Mouse (Mus musculus): ENCODE measurements at regions not wholly inside any gene's neighbourhood (a gene's known extent, or its start where the extent isn't known, plus 50 kb on each side); places are given as distances from the start of the nearest gene placed in this dataset.

- POLR2A ChIA-PET = no interaction called here
- DNase-seq (ENCODE audit: low read depth, low spot score) (no peak), ATAC-seq (no peak)
- H3K27me3 ChIP-seq = peaks cover 8% of the 10 kb centered on the region
- CTCF ChIA-PET = interaction anchor here (1.7 kb wide), 1 partner anchor 17 kb away, joined by 4 read pairs; no protein-coding TSS in a partner anchor
- TF ChIP-seq CTCF (IDR thresholded peaks at IDR 0.05) = no peak
- in situ Hi-C loops (cut with MboI; ENCODE audit: low pct_unique_long_range_greater_than_20kb) = no loop called here
Measured at GRCm38 (mm10) chr15:11612416-11612815, 213.0 kb upstream of the Tars start.

- ChIA-PET CTCF (no interaction called here), POLR2A (no interaction called here)
- TF ChIP-seq CTCF (IDR thresholded peaks at IDR 0.05) = no peak
- no peak for ATAC-seq
- no peak for DNase-seq (ENCODE audit: low read depth, low spot score)
- peaks cover 8% of the 10 kb centered on the region for H3K27me3 ChIP-seq
- in situ Hi-C loops (cut with MboI; ENCODE audit: low pct_unique_long_range_greater_than_20kb) = no loop called here
Measured at GRCm38 (mm10) chr15:11610043-11610670, 210.7 kb upstream of the Tars start.

GRCm38 (mm10) chr15:11607489-11607888 is 208.0 kb upstream of the Tars start:
- DNase-seq (ENCODE audit: low read depth, low spot score) = no peak
- no peak for ATAC-seq
- ChIA-PET CTCF (no interaction called here), POLR2A (no interaction called here)
- peaks cover 10% of the 10 kb centered on the region for H3K27me3 ChIP-seq
- in situ Hi-C loops (cut with MboI; ENCODE audit: low pct_unique_long_range_greater_than_20kb) = no loop called here
- TF ChIP-seq CTCF (IDR thresholded peaks at IDR 0.05) = no peak

GRCm38 (mm10) chr15:11605677-11606076 is 206.2 kb upstream of the Tars start:
- TF ChIP-seq CTCF (IDR thresholded peaks at IDR 0.05) = no peak
- ChIA-PET CTCF (interaction anchor here (0.7 kb wide), 1 partner anchor 11 kb away, joined by 3 read pairs; no protein-coding TSS in a partner anchor), POLR2A (no interaction called here)
- no peak for DNase-seq (ENCODE audit: low read depth, low spot score)
- peaks cover 10% of the 10 kb centered on the region for H3K27me3 ChIP-seq
- in situ Hi-C loops (cut with MboI; ENCODE audit: low pct_unique_long_range_greater_than_20kb) = no loop called here
- ATAC-seq = no peak

GRCm38 (mm10) chr15:11597021-11597420 is 197.6 kb upstream of the Tars start:
- TF ChIP-seq CTCF (IDR thresholded peaks at IDR 0.05) = no peak
- peaks cover 7% of the 10 kb centered on the region for H3K27me3 ChIP-seq
- ATAC-seq (no peak), DNase-seq (ENCODE audit: low read depth, low spot score) (no peak)
- ChIA-PET CTCF (no interaction called here), POLR2A (no interaction called here)
- in situ Hi-C loops (cut with MboI; ENCODE audit: low pct_unique_long_range_greater_than_20kb) = loop anchor here (25.0 kb wide), 1 partner anchor 490 kb away; no protein-coding TSS in a partner anchor

- in situ Hi-C loops (cut with MboI; ENCODE audit: low pct_unique_long_range_greater_than_20kb) = loop anchor here (25.0 kb wide), 1 partner anchor 497 kb away; no protein-coding TSS in a partner anchor
- ChIA-PET POLR2A (no interaction called here), CTCF (interaction anchor here (0.7 to 1.4 kb wide), 4 partner anchors 11 to 377 kb away, joined by 3 to 6 read pairs (median 4); no protein-coding TSS in a partner anchor)
- no peaks in the 10 kb centered on the region for H3K27me3 ChIP-seq
- TF ChIP-seq CTCF (IDR thresholded peaks at IDR 0.05) = peak; percentile 66
- no peak for ATAC-seq
- DNase-seq (ENCODE audit: low read depth, low spot score) = peak; percentile 9
Measured at GRCm38 (mm10) chr15:11590542-11591116, 191.2 kb upstream of the Tars start.

- ChIA-PET POLR2A (no interaction called here), CTCF (interaction anchor here (0.7 to 1.4 kb wide), 5 partner anchors 10 to 377 kb away, joined by 3 to 6 read pairs (median 3); no protein-coding TSS in a partner anchor)
- DNase-seq (ENCODE audit: low read depth, low spot score) (no peak), ATAC-seq (no peak)
- H3K27me3 ChIP-seq = no peaks in the 10 kb centered on the region
- in situ Hi-C loops (cut with MboI; ENCODE audit: low pct_unique_long_range_greater_than_20kb) = loop anchor here (5.0 to 25.0 kb wide), 5 partner anchors 143 to 498 kb away; no protein-coding TSS in a partner anchor
- no peak for TF ChIP-seq CTCF (IDR thresholded peaks at IDR 0.05)
Measured at GRCm38 (mm10) chr15:11589795-11590194, 190.3 kb upstream of the Tars start.

GRCm38 (mm10) chr15:11586384-11586783 is 186.9 kb upstream of the Tars start:
- no peak for TF ChIP-seq CTCF (IDR thresholded peaks at IDR 0.05)
- ATAC-seq = no peak
- in situ Hi-C loops (cut with MboI; ENCODE audit: low pct_unique_long_range_greater_than_20kb) = loop anchor here (5.0 to 25.0 kb wide), 5 partner anchors 146 to 501 kb away; no protein-coding TSS in a partner anchor
- ChIA-PET CTCF (interaction anchor here (0.9 kb wide), 1 partner anchor 178 kb away, joined by 3 read pairs; no protein-coding TSS in a partner anchor), POLR2A (no interaction called here)
- DNase-seq (ENCODE audit: low read depth, low spot score) = no peak
- H3K27me3 ChIP-seq = no peaks in the 10 kb centered on the region

- ATAC-seq = no peak
- no peak for TF ChIP-seq CTCF (IDR thresholded peaks at IDR 0.05)
- no peaks in the 10 kb centered on the region for H3K27me3 ChIP-seq
- in situ Hi-C loops (cut with MboI; ENCODE audit: low pct_unique_long_range_greater_than_20kb) = loop anchor here (25.0 kb wide), 1 partner anchor 503 kb away; no protein-coding TSS in a partner anchor
- DNase-seq (ENCODE audit: low read depth, low spot score) = no peak
- POLR2A ChIA-PET = no interaction called here
- CTCF ChIA-PET = interaction anchor here (1.4 kb wide), 1 partner anchor 18 kb away, joined by 4 read pairs; no protein-coding TSS in a partner anchor
Measured at GRCm38 (mm10) chr15:11584155-11584554, 184.7 kb upstream of the Tars start.

- in situ Hi-C loops (cut with MboI; ENCODE audit: low pct_unique_long_range_greater_than_20kb) = loop anchor here (25.0 kb wide), 1 partner anchor 509 kb away; no protein-coding TSS in a partner anchor
- ChIA-PET POLR2A (interaction anchor here (0.6 kb wide), 1 partner anchor 90 kb away, joined by 3 read pairs; no protein-coding TSS in a partner anchor), CTCF (interaction anchor here (1.2 kb wide), 1 partner anchor 393 kb away, joined by 3 read pairs; no protein-coding TSS in a partner anchor)
- no peak for TF ChIP-seq CTCF (IDR thresholded peaks at IDR 0.05)
- DNase-seq (ENCODE audit: low read depth, low spot score) = no peak
- H3K27me3 ChIP-seq = no peaks in the 10 kb centered on the region
- no peak for ATAC-seq
Measured at GRCm38 (mm10) chr15:11578331-11578730, 178.9 kb upstream of the Tars start.

- no peak for TF ChIP-seq CTCF (IDR thresholded peaks at IDR 0.05)
Measured at GRCm38 (mm10) chr15:11574359-11574758, 174.9 kb upstream of the Tars start.

More at GRCm38 (mm10) chr15:11574359-11574758, 174.9 kb upstream of the Tars start:
- POLR2A ChIA-PET = no interaction called here
- in situ Hi-C loops (cut with MboI; ENCODE audit: low pct_unique_long_range_greater_than_20kb) = loop anchor here (5.0 kb wide), 1 partner anchor 42 kb away; no protein-coding TSS in a partner anchor
- DNase-seq (ENCODE audit: low read depth, low spot score) (peak; percentile 95), ATAC-seq (peak; percentile 93)
- H3K27me3 ChIP-seq = no peaks in the 10 kb centered on the region
- CTCF ChIA-PET = no interaction called here

All from Patski (cell line).